Mouse (Mus musculus): ENCODE results near the gene Traf4. TPM values are rescaled to one million over a fixed set of nuclear protein-coding genes. Genes with fewer than 3 reads are reported as not detected.

The Traf4 gene
- total RNA-seq, 2 experiments from 2014 or later: 2.2 to 3.2 TPM

- no peak for DNase-seq
- intact Hi-C loops (cut with DNase I): no loop called here
Observed at GRCm38 (mm10) chr11:78183884-78184514, 18.6 kb upstream of the Traf4 start.

DNA sequence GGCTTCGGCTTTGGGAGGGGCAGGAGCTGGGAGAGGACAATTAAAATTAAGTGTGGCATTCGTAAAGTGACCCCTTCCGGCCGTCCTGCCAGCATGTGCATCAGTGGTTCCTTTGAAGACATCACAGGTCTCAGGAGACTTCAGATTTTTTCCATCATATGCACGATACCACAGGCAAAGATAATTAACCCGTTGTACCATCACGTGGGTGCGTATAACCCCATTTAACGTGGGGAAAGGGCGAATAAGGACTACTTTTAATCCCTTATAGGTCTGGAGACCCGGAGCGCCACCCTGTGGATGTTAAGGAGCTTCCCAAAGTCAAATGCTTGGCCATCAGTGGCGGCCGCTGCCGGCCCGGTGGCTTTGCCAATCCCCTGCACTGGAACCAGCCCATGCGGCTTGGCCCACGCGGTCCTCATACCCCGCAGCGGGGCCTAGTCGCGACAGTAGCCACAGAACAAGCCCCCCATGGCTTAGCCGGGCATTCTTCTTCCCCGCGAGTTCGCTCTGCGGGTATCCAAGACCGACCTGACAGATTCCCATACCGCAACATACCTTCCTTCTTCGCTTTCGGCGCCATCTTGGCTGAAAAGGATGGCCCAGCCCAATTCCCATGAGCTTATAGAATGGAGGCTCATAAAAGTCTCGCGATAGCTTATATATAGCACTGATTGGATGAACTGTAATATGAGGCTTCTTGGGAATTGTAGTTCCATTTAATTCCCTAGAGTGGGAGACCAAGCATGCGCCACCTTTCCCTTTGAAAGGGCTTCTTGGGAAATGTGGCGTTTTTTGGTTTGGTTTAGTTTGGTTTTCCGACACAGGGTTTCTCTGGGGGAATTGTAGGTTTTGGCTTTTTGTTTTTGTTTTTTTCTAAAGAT lies 17.8 kb upstream of the Traf4 start, which contains the start of gene Rpl23a:
Gene Rpl23a, minus strand, starts transcription at position 624 of the 884 bp plus-strand sequence.
- intact Hi-C loops (cut with DNase I): no loop called here
- peak; percentile 46 to 79 for DNase-seq

DNA sequence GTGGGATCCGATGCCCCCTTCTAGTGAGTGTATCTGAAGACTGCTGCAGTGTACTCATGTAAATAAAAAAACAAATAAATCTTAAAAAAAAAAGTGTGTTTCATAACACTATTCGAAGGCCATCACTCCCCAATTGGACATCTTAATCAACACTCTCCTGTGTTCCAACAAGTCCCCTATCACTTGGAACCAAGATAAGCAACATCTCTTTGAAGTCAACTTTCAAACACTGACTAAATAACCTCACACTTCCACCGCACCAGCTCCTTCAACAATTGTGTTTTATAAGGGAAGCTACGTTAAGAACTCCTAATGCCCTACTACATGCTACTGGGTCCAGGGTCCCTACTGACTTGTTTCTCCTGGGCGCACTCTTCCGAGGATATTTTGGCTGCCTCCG lies 17.1 kb upstream of the Traf4 start:
- no peak for DNase-seq
- intact Hi-C loops (cut with DNase I): no loop called here

- intact Hi-C loops (cut with DNase I): no loop called here
- no peak for DNase-seq
Observed at GRCm38 (mm10) chr11:78181830-78182357, 16.5 kb upstream of the Traf4 start.

GRCm38 (mm10) chr11:78180081-78180761 lies 14.8 kb upstream of the Traf4 start:
- intact Hi-C loops (cut with DNase I): no loop called here
- no peak for DNase-seq

DNA sequence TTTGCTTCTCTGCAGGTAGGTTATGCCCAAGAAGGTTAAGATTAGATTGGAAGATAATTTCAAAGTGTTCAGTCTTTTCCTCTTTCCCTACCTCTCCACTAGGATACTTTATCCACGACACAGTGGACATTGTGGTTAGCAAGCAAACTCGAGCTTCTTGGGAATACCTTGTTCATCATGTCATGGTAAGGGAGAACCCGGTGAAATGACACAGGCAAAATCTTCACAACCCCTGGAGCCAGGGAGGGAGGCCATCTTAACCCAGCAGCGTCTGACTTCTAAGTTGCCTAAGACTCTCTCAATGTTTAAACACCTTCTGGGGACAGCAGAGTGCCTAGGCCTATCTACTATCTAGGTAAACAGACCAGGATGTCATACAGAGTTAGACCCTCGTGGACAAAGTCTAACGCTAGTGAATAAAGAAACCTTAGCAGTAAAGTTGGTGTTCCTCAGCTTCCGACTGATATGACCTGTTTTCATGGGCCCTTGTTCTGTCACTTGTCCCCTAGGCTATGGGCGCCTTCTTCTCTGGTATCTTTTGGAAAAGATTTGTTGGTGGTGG lies 14.1 kb upstream of the Traf4 start:
- intact Hi-C loops (cut with DNase I): loop anchor here (2.0 to 5.0 kb wide), 2 partner anchors 121 to 197 kb away; partner anchors contain the start of gene Phf12
- DNase-seq: no peak

DNA sequence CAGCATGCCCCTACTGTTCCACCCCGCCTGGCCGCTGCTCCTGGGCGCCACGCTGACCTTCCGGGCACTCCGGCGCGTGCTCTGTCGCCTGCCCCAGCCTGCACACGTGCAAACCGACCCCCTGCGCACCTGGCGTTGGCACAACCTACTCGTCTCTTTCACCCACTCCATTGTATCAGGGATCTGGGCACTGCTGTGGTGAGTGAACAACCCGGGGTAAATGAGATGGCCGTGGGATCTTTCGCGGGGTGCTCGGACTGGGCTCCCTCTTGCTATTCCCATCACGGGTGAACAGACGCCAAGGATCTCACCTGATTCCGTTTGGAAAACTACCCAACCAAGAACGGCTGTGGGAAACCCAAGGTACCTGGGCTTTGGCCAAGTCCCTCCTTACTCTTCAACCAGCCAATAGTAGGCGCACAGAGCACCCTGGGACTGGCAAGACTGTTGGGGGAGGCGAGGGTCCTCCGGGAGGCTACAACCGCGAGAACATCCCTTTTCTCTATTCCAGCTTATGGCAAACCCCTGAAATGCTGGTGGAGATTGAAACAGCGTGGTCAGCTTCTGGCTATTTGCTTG lies 13.6 kb upstream of the Traf4 start:
- intact Hi-C loops (cut with DNase I): loop anchor here (1.0 to 5.0 kb wide), 3 partner anchors 20 to 197 kb away; partner anchors contain the start of gene Phf12
- DNase-seq: no peak

- intact Hi-C loops (cut with DNase I): loop anchor here (1.0 to 5.0 kb wide), 3 partner anchors 19 to 196 kb away; partner anchors contain the start of gene Phf12
- DNase-seq: peak; percentile 95 to 96
Observed at GRCm38 (mm10) chr11:78177903-78178858, 12.8 kb upstream of the Traf4 start.

GRCm38 (mm10) chr11:78177437-78177836 lies 12.0 kb upstream of the Traf4 start:
- intact Hi-C loops (cut with DNase I): loop anchor here (5.0 kb wide), 1 partner anchor 195 kb away; the partner anchor contains the start of gene Phf12
- no peak for DNase-seq

- intact Hi-C loops (cut with DNase I): loop anchor here (5.0 kb wide), 1 partner anchor 195 kb away; the partner anchor contains the start of gene Phf12
- no peak for DNase-seq
Observed at GRCm38 (mm10) chr11:78176905-78177331, 11.5 kb upstream of the Traf4 start.

DNA sequence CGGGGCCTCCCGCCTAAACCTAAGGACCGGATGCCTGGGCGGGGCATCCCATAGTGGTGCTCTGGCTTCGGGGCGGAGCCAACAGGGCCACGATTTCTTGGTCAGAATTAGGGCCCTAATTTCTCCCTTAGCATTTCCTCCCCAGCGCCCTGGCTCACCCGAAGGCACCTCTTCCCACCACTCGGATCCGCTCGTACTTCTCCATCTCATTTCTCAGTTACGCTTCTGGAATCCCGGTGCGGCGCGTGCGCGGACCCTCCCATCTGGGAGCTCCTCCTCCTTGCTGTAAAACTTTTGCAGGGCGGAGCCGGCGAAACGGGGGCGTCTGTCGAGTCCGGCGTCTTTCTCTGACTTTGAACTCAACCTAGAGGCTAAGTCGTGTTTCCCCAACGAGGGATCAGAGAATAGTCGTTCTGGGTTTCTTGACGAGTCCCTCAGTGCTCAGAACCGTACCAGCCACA lies 11.0 kb upstream of the Traf4 start, which contains the start of the genes Nek8 and Tlcd1:
Gene Nek8, minus strand, starts transcription at position 274 of the 461 bp plus-strand sequence.
Gene Tlcd1, plus strand, starts transcription at position 310 of the 461 bp plus-strand sequence.
- intact Hi-C loops (cut with DNase I): loop anchor here (5.0 kb wide), 1 partner anchor 194 kb away; the partner anchor contains the start of gene Phf12
- DNase-seq: peak; percentile 88 to 91

DNA sequence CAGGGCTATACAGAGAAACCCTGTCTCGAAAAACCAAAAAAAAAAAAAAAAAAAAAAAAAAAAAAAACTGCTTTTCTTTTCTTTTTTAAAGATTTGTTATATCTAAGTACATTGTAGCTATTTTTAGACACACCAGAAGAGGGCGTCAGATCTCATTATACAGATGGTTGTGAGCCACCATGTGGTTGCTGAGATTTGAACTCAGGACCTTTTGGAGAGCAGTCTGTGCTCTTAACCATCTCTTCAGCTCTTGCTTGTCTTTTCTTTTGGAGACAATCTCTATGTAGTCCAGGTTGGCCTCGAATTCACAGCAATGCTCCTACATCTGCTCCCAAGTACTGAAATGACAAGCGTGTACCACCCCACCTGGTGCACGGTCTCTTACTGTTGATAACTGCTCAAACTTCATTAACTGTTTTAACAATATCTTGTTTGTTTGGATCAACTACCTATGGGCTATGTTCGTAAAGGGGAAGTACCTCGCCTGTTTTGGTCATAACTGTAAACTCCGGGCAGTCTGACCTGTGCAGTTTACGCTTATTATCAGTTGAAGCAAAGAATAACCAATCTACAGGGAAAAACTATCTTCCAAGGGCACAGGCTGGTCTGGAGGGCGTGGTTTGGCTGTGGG lies 10.5 kb upstream of the Traf4 start:
- intact Hi-C loops (cut with DNase I): loop anchor here (5.0 kb wide), 1 partner anchor 194 kb away; the partner anchor contains the start of gene Phf12
- DNase-seq: no peak

DNA sequence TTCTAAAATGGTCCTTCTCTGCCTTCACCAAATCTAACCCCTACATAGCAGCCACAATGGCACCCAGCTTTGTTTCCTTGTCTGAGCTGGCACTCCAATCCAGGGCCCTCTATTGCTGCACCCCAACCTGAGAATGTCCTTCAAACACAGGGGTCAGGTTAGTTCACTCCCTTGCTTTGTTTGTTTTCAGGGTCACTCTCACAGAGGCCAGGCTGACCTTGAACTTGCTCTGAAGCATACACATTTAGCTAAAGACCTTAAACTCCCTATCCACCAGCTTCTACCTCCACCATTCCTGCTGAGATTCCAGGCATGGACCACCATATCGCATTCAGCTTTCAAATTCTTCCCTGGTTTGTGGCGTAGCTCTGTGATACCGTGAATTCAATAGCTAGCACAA lies 9.1 kb upstream of the Traf4 start:
- intact Hi-C loops (cut with DNase I): no loop called here
- no peak for DNase-seq

GRCm38 (mm10) chr11:78172748-78173383 lies 7.5 kb upstream of the Traf4 start:
- intact Hi-C loops (cut with DNase I): no loop called here
- DNase-seq: no peak

- no peak for DNase-seq
- intact Hi-C loops (cut with DNase I): no loop called here
Observed at GRCm38 (mm10) chr11:78172034-78172747, 6.8 kb upstream of the Traf4 start.

DNA sequence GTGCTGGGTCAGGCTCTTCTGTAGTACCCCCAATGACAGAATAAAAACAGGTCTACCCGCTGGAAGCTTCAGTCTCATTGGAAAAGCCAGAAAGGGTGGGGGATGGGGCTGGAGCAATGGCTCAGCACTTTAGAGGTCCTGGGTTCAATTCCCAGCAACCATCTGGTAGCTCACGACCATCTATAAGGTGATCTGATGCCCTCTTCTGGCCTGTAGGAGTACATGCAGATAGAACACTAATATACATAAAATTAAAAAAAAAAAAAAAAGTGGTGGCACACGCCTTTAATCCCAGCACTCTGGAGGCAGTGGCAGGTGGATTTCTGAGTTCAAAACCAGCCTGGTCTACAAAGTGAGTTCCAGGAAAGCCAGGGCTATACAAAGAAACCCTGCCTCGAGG lies 5.9 kb upstream of the Traf4 start:
- intact Hi-C loops (cut with DNase I): no loop called here
- no peak for DNase-seq

DNA sequence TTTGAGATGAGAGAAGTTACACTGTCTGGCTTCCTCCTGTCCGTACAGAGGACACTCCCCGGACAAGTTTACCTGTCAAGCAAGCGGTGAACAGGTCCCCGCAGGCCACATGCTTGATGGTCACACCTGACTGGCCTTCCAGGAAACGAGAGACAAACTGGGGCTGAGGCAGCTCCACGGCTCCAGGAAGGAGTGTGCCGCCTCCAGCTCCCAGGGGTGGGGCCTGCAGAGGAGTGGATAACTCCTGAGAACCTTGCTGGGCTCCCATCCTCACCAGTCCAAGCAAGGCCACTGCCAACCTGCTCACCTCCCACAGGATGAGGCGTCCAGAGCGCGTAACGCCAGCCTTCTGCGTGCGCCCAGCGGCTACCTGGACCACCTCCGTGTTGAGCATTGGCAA lies 4.9 kb upstream of the Traf4 start:
- intact Hi-C loops (cut with DNase I): no loop called here
- DNase-seq: no peak
